ENCODE assay signal across 8 mouse cellular contexts in genomic region chr12:86867271-86868223, GRCm38 (mm10). TPM values are rescaled to one million over a fixed set of nuclear protein-coding genes. Genes with fewer than 3 reads are reported as not detected.
DNase-seq lines count a peak whose midpoint lies in the region; ATAC-seq and TF ChIP-seq lines count a peak whose summit lies in the region.

No protein-coding gene starts in this region.

- H3K36me3 ChIP-seq in intestine, embryonic 15.5 days, result no peaks in the 10 kb centered on the region
- no peaks in the 10 kb centered on the region for H3K36me3 ChIP-seq in lung, embryonic 14.5 days (ENCODE audit: insufficient read depth)
- no peaks in the 10 kb centered on the region for H3K36me3 ChIP-seq in forebrain, embryonic 13.5 days (ENCODE audit: poor library complexity, severe bottlenecking)

- intact Hi-C loops in gastrocnemius, adult 2 months (cut with DNase I), result no loop called here

- no peaks in the 10 kb centered on the region for H3K27me3 ChIP-seq in intestine, embryonic 15.5 days (replicated peaks)
- H3K27me3 ChIP-seq in lung, embryonic 14.5 days (ENCODE audit: insufficient read depth, low read length), result no peaks in the 10 kb centered on the region
- H3K27me3 ChIP-seq in forebrain, embryonic 13.5 days, result no peaks in the 10 kb centered on the region

- H3K27ac ChIP-seq in gastrocnemius, adult 2 months, result peak overlapping the region; percentile 95
- H3K27ac ChIP-seq in intestine, embryonic 15.5 days, result peak overlapping the region; percentile 52
- H3K27ac ChIP-seq in lung, embryonic 14.5 days (ENCODE audit: low read depth), result peak overlapping the region; percentile 83
- H3K27ac ChIP-seq in forebrain, embryonic 13.5 days, result no peak overlapping the region

- peak; percentile 50 for DNase-seq in Muller cell, postnatal 12 days (ENCODE audit: inconsistent ontology term)
- DNase-seq in adrenal gland, postnatal 25 days, result peak; percentile 55
- peak; percentile 91 for DNase-seq in gastrocnemius, adult 2 months
- DNase-seq in lung, embryonic 14.5 days, result peak; percentile 68
- no peak for DNase-seq in thymus, adult 18-20 months
- no peak for DNase-seq in thymus, postnatal 4 days

- no peak for TF ChIP-seq CTCF in gastrocnemius, adult 2 months (IDR thresholded peaks at IDR 0.05)
- TF ChIP-seq CTCF in lung, embryonic 14.5 days (IDR thresholded peaks at IDR 0.05; ENCODE audit: low read depth), result no peak

- 41% methylated on average over 14 of the region's 14 CpGs for WGBS in intestine, embryonic 15.5 days
- WGBS in lung, embryonic 14.5 days, result 34% methylated on average over 14 of the region's 14 CpGs
- WGBS in forebrain, embryonic 13.5 days, result 56% methylated on average over 14 of the region's 14 CpGs

- no peak overlapping the region for H3K9ac ChIP-seq in intestine, embryonic 15.5 days
- peak overlapping the region; percentile 20 for H3K9ac ChIP-seq in lung, embryonic 14.5 days
- H3K9ac ChIP-seq in forebrain, embryonic 13.5 days, result no peak overlapping the region

- ATAC-seq in intestine, embryonic 15.5 days, result peak; percentile 86
- peak; percentile 65 for ATAC-seq in lung, embryonic 14.5 days (ENCODE audit: insufficient read depth)
- ATAC-seq in forebrain, embryonic 13.5 days, result no peak

- peak overlapping the region; percentile 58 for H3K4me3 ChIP-seq in gastrocnemius, adult 2 months
- H3K4me3 ChIP-seq in intestine, embryonic 15.5 days (replicated peaks), result no peak overlapping the region
- no peak overlapping the region for H3K4me3 ChIP-seq in lung, embryonic 14.5 days (ENCODE audit: low read depth, low read length)
- H3K4me3 ChIP-seq in forebrain, embryonic 13.5 days, result no peak overlapping the region

- peak overlapping the region; percentile 29; the same call in 1 of the 2 replicates for H3K4me2 ChIP-seq in intestine, embryonic 15.5 days (replicated peaks)
- H3K4me2 ChIP-seq in lung, embryonic 14.5 days, result no peak overlapping the region
- H3K4me2 ChIP-seq in forebrain, embryonic 13.5 days, result no peak overlapping the region

- H3K9me3 ChIP-seq in intestine, embryonic 15.5 days, result no peaks in the 10 kb centered on the region
- no peaks in the 10 kb centered on the region for H3K9me3 ChIP-seq in lung, embryonic 14.5 days (ENCODE audit: low read depth, low read length)
- no peaks in the 10 kb centered on the region for H3K9me3 ChIP-seq in forebrain, embryonic 13.5 days (replicated peaks)

- peaks cover 15% of the 10 kb centered on the region; the same call in 1 of the 2 replicates for H3K4me1 ChIP-seq in intestine, embryonic 15.5 days (replicated peaks)
- H3K4me1 ChIP-seq in lung, embryonic 14.5 days (ENCODE audit: insufficient read depth), result peaks cover 4% of the 10 kb centered on the region; the same call in 1 of the 2 replicates
- peaks cover 10% of the 10 kb centered on the region; the same call in 1 of the 2 replicates for H3K4me1 ChIP-seq in forebrain, embryonic 13.5 days

RNA-seq across cellular contexts. Expression of gene Irf2bpl, which starts 17.1 kb away (rescaled TPM):
- 65.4 and 74.6 TPM in 2 replicates for total RNA-seq in adrenal gland, postnatal 25 days (2021)
- total RNA-seq in gastrocnemius, adult 2 months (2021), result 10 to 100 TPM; 21.5 to 28.2 TPM
- 19.6 and 22.4 TPM in 2 replicates for polyA plus RNA-seq in intestine, embryonic 15.5 days (2015; fragmentation: Nextera tagmentation; extraction: Ambion mirVana)
- polyA plus RNA-seq in lung, embryonic 14.5 days (2014; fragmentation: Nextera tagmentation; extraction: Ambion mirVana), result 44.6 and 44.8 TPM in 2 replicates
- 54.2 and 54.8 TPM in 2 replicates for polyA plus RNA-seq in forebrain, embryonic 13.5 days (2015; fragmentation: Nextera tagmentation; extraction: Ambion mirVana)

Comparison
In these comparisons a context has a peak if more than half of its experiments do, and no peak if none do; other contexts are left out.
1. DNase-seq: peak in Muller cell, postnatal 12 days (single experiment), adrenal gland, postnatal 25 days (single experiment), gastrocnemius, adult 2 months (single experiment) and lung, embryonic 14.5 days (single experiment); none in thymus, adult 18-20 months (0 of 2) and thymus, postnatal 4 days (single experiment).